Comparison of ENCODE assay signal across 17 mouse cellular contexts in genomic region chr14:40893196-40893595, GRCm38 (mm10). TPM values are rescaled to one million over a fixed set of nuclear protein-coding genes. Genes with fewer than 3 reads are reported as not detected.
DNase-seq lines count a peak whose midpoint lies in the region; ATAC-seq lines count a peak whose summit lies in the region.
"Had no signal": no experiment of that assay in that cellular context is flagged by ENCODE, and none has a peak within 500 bp of the region (broad histone marks: within the 10 kb centered on the region; RNA-seq: fewer than 3 reads in every experiment).

Gene Sh2d4b (minus strand): TSS chr14:40893266.

- no peaks in the 10 kb centered on the region for H3K27me3 ChIP-seq in intestine, embryonic 14.5 days (replicated peaks; ENCODE audit: control insufficient read depth, insufficient read depth, low read length)
- no peaks in the 10 kb centered on the region for H3K27me3 ChIP-seq in intestine, embryonic 15.5 days (replicated peaks)
- no peaks in the 10 kb centered on the region for H3K27me3 ChIP-seq in neural tube, embryonic 13.5 days

- no peaks in the 10 kb centered on the region for H3K9me3 ChIP-seq in intestine, embryonic 14.5 days (ENCODE audit: control insufficient read depth, low read length)
- no peaks in the 10 kb centered on the region for H3K9me3 ChIP-seq in intestine, embryonic 15.5 days
- no peaks in the 10 kb centered on the region for H3K9me3 ChIP-seq in neural tube, embryonic 13.5 days
- H3K9me3 ChIP-seq: G1E had no signal

- H3K9ac ChIP-seq in intestine, embryonic 14.5 days (ENCODE audit: low read length) = no peak within 1 kb of the TSS
- H3K9ac ChIP-seq in intestine, embryonic 15.5 days = no peak within 1 kb of the TSS
- peak within 1 kb of the TSS; percentile 32 for H3K9ac ChIP-seq in neural tube, embryonic 13.5 days
- H3K9ac ChIP-seq: lung, embryonic 14.5 days had no signal

- H3K36me3 ChIP-seq in intestine, embryonic 14.5 days (ENCODE audit: control insufficient read depth, insufficient read depth, low read length) = no peaks in the 10 kb centered on the region
- H3K36me3 ChIP-seq in intestine, embryonic 15.5 days = no peaks in the 10 kb centered on the region
- H3K36me3 ChIP-seq in neural tube, embryonic 13.5 days = no peaks in the 10 kb centered on the region
- H3K36me3 ChIP-seq: G1E had no signal

- H3K4me2 ChIP-seq in intestine, embryonic 14.5 days (ENCODE audit: low read length) = no peak within 1 kb of the TSS
- no peak within 1 kb of the TSS; the same call in 1 of the 2 replicates for H3K4me2 ChIP-seq in intestine, embryonic 15.5 days (replicated peaks)
- H3K4me2 ChIP-seq in neural tube, embryonic 13.5 days = no peak within 1 kb of the TSS

- peak; percentile 86 for DNase-seq in heart, adult 11 months
- no peak for DNase-seq in heart, adult 18-20 months
- peak; percentile 48 for DNase-seq in intestine, embryonic 14.5 days (ENCODE audit: low spot score)
- no peak for DNase-seq in neural tube, embryonic 10.5 days (ENCODE audit: extremely low spot score, low spot score)
- peak; percentile 2 for DNase-seq in yolk sac, embryonic 10.5 days (ENCODE audit: low spot score)
- no peak for DNase-seq in left cerebral cortex, adult 11 months (ENCODE audit: low spot score)
- DNase-seq: adrenal gland, adult 8-10 months; cerebellum, adult 11-12 months; cerebellum, postnatal 36 days; kidney, adult 8-10 months; lung, embryonic 14.5 days had no signal

- ATAC-seq in intestine, embryonic 14.5 days (replicated peaks; ENCODE audit: low FRiP score, low TSS enrichment, low read depth) = no peak
- ATAC-seq in intestine, embryonic 15.5 days = no peak
- ATAC-seq in neural tube, embryonic 13.5 days (ENCODE audit: low read depth) = no peak

- WGBS in intestine, embryonic 14.5 days = 66% methylated on average over 3 of the region's 3 CpGs
- 69% methylated on average over 3 of the region's 3 CpGs for WGBS in intestine, embryonic 15.5 days
- WGBS in neural tube, embryonic 13.5 days = 91% methylated on average over 3 of the region's 3 CpGs

- H3K27ac ChIP-seq in intestine, embryonic 14.5 days (ENCODE audit: low read depth) = no peak within 1 kb of the TSS
- H3K27ac ChIP-seq in intestine, embryonic 15.5 days = no peak within 1 kb of the TSS
- H3K27ac ChIP-seq in neural tube, embryonic 13.5 days (replicated peaks) = no peak within 1 kb of the TSS; the same call in 1 of the 2 replicates
- H3K27ac ChIP-seq: hindbrain, postnatal 0 days had no signal

- no peaks in the 10 kb centered on the region for H3K4me1 ChIP-seq in intestine, embryonic 14.5 days (replicated peaks; ENCODE audit: control insufficient read depth, insufficient read depth, low read length)
- H3K4me1 ChIP-seq in intestine, embryonic 15.5 days (replicated peaks) = 0 out of 2 replicates have a peak, but pooled peaks cover 7% of the 10 kb centered on the region
- peaks cover 8% of the 10 kb centered on the region; the same call in 1 of the 2 replicates for H3K4me1 ChIP-seq in neural tube, embryonic 13.5 days (replicated peaks)

- no peak within 1 kb of the TSS for H3K4me3 ChIP-seq in intestine, embryonic 14.5 days (ENCODE audit: low read depth, low read length)
- H3K4me3 ChIP-seq in intestine, embryonic 15.5 days (replicated peaks) = no peak within 1 kb of the TSS
- no peak within 1 kb of the TSS for H3K4me3 ChIP-seq in neural tube, embryonic 13.5 days

RNA-seq across cellular contexts. Expression of gene Sh2d4b, which starts in this region (rescaled TPM):
- under 1 TPM; 0.60 to 0.93 TPM for total RNA-seq in heart, adult 18-20 months (2021)
- polyA plus RNA-seq in intestine, embryonic 14.5 days (2014; fragmentation: Nextera tagmentation; extraction: Ambion mirVana) = 0.46 and 0.70 TPM in 2 replicates
- polyA plus RNA-seq in intestine, embryonic 15.5 days (2015; fragmentation: Nextera tagmentation; extraction: Ambion mirVana) = 0.13 and 0.14 TPM in 2 replicates
- polyA plus RNA-seq in neural tube, embryonic 13.5 days (2015; fragmentation: Nextera tagmentation; extraction: Ambion mirVana) = 1.5 and 1.6 TPM in 2 replicates
- total RNA-seq: granulocyte monocyte progenitor cell, adult 5-6 weeks had no signal
- polyA plus RNA-seq: liver, adult 2 months had no signal

Comparison
In these comparisons a context has a peak if more than half of its experiments do, and no peak if none do; other contexts are left out.
1. DNase-seq: peak in heart, adult 11 months (single experiment) and yolk sac, embryonic 10.5 days (single experiment); none in heart, adult 18-20 months (0 of 2), neural tube, embryonic 10.5 days (single experiment) and left cerebral cortex, adult 11 months (single experiment).
2. Peak in DNase-seq in intestine, embryonic 14.5 days; RNA of the gene not detected or under 1 TPM.